15 mouse cellular contexts compared by ENCODE assay signal in genomic region chr6:118045180-118045579, GRCm38 (mm10). TPM values are rescaled to one million over a fixed set of nuclear protein-coding genes. Genes with fewer than 3 reads are reported as not detected.
"Had no signal": no experiment of that assay in that cellular context is flagged by ENCODE, and none has a peak within 500 bp of the region (broad histone marks: within the 10 kb centered on the region; RNA-seq: fewer than 3 reads in every experiment).

No protein-coding gene starts in this region.

- H3K36me3 ChIP-seq: intestine, embryonic 15.5 days; liver, embryonic 13.5 days; midbrain, embryonic 12.5 days; midbrain, embryonic 15.5 days; neural tube, embryonic 13.5 days had no signal

- ATAC-seq: intestine, embryonic 15.5 days; midbrain, embryonic 15.5 days had no signal

- DNase-seq: kidney, adult 11 months; kidney, adult 9 months; kidney, postnatal 14 days; kidney, postnatal 4 days; liver, embryonic 13.5 days; thymus, adult 18-20 months; thymus, postnatal 36 days had no signal

- H3K27me3 ChIP-seq: intestine, embryonic 15.5 days; liver, embryonic 13.5 days; midbrain, embryonic 12.5 days; midbrain, embryonic 15.5 days; neural tube, embryonic 13.5 days had no signal

- H3K4me3 ChIP-seq: intestine, embryonic 15.5 days; liver, embryonic 13.5 days; midbrain, embryonic 12.5 days; midbrain, embryonic 15.5 days; myocyte; neural tube, embryonic 13.5 days had no signal

- H3K4me2 ChIP-seq: intestine, embryonic 15.5 days; liver, embryonic 13.5 days; midbrain, embryonic 12.5 days; midbrain, embryonic 15.5 days; neural tube, embryonic 13.5 days had no signal

- H3K9ac ChIP-seq: intestine, embryonic 15.5 days; liver, embryonic 13.5 days; midbrain, embryonic 12.5 days; midbrain, embryonic 15.5 days; neural tube, embryonic 13.5 days had no signal

- H3K27ac ChIP-seq: intestine, embryonic 15.5 days; liver, embryonic 13.5 days; midbrain, embryonic 12.5 days; midbrain, embryonic 15.5 days; neural tube, embryonic 13.5 days had no signal

- H3K4me1 ChIP-seq: intestine, embryonic 15.5 days; liver, embryonic 13.5 days; midbrain, embryonic 12.5 days; neural tube, embryonic 13.5 days had no signal

- H3K9me3 ChIP-seq: intestine, embryonic 15.5 days; liver, embryonic 13.5 days; midbrain, embryonic 15.5 days; neural tube, embryonic 13.5 days had no signal

RNA-seq across cellular contexts. Expression of gene Rasgef1a, which starts 33.9 kb away (rescaled TPM):
- total RNA-seq: liver, adult 2 months; megakaryocyte-erythroid progenitor cell, adult 5-6 weeks had no signal
- polyA plus RNA-seq: limb, embryonic 11.5 days had no signal
